Mouse (Mus musculus): ENCODE data around the gene Naxd. TPM values are rescaled to one million over a fixed set of nuclear protein-coding genes. Genes with fewer than 3 reads are reported as not detected.
A peak's percentile ranks its signal among the peaks of the same experiment; 100 is the strongest.

Naxd gene
- polyA plus RNA-seq, 1 experiment from 2014 or later, result 52.1 TPM

DNA sequence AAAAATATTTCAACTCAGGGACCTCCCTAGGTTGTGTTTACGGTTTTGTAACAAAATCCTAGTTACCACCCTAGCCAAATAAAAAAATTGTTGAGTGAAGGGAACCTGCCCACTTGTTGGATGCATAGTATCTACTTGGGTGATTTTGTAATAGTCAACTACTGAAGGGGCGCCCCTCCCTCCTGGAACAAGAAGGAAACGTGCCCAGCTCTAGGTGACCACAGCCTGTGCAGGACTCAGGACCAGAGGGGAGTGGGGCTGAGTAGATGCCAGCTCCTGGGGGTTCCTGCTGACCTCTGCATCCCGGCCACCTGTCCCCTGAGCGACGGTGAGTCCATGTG, 20.7 kb downstream of the Naxd start:
- Histone ChIP-seq H3K27me3 (replicated peaks) (no peaks in the 10 kb centered on the region), H3K4me3 (no peak overlapping the region), H3K9ac (no peak overlapping the region), H3K36me3 (peaks cover 92% of the 10 kb centered on the region), H3K27ac (no peak overlapping the region), H3K4me2 (no peak overlapping the region), H3K9me3 (replicated peaks) (no peaks in the 10 kb centered on the region), H3K4me1 (peaks cover 25% of the 10 kb centered on the region)
- 83% methylated on average over 6 of the region's 6 CpGs for WGBS (ENCODE audit: insufficient replicate concordance)
- no peak for ATAC-seq

- no peaks in the 10 kb centered on the region for H3K27me3 ChIP-seq (replicated peaks)
- H3K4me3 ChIP-seq, result no peak overlapping the region
- peaks cover 19% of the 10 kb centered on the region for H3K4me1 ChIP-seq
- WGBS (ENCODE audit: insufficient replicate concordance), result 85% methylated on average over 11 of the region's 11 CpGs
- H3K4me2 ChIP-seq, result no peak overlapping the region
- H3K9me3 ChIP-seq (replicated peaks), result no peaks in the 10 kb centered on the region
- no peak overlapping the region for H3K27ac ChIP-seq
- peaks cover 91% of the 10 kb centered on the region for H3K36me3 ChIP-seq
- ATAC-seq, result no peak
- no peak overlapping the region for H3K9ac ChIP-seq
Measured at GRCm38 (mm10) chr8:11518676-11519075, 21.4 kb downstream of the Naxd start.

DNA sequence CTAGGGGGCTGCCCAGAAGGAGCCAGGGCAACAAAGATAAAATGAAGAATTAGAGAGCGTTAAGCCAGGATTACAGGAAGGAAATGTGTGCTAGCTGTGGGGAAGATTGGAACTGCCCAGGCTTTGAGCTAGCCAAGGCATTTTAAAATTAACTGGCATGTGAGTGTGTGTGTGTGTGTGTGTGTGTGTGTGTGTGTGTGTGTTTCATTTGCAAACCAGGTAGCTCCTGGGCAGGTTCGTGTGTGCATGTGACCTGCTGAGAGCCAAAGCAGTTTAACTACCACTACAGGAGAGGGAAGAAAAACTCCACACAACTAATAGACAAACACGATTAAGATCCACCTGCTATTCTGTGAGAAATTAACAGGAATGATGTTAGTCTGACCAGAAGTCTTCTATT, 26.0 kb downstream of the Naxd start:
- ATAC-seq, result no peak

DNA sequence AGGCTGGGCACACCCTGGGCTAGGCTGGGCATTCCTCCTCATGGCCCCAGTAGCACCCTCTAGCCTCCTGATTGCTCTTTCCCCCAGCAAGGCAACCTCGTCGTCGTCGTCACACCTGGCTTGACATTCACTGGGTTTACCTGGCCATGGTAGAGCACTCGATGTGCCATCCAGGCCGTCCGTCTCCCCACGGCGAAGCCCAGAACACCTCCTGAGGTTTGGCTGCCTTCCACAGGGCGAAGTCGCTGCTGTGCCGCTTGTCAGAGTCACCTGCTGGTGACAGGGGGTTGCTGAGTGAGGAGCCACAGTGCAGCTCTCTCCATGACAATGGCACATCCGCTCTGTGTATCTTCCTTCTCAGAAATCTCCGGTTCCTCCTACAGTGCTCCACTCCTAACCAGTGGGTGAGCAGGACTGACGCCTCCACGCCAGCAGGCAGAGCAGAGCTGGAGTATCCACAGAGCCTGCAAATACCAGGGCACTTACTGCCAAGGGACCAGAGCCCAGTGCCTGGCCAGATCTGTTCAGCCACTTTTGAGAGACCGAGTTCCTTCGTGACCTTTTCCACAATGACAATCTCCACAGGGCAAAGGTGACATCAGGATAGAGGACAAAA, 33.0 kb downstream of the Naxd start:
- no peak overlapping the region for H3K9ac ChIP-seq
- peaks cover 4% of the 10 kb centered on the region; the same call in 1 of the 2 replicates for H3K4me1 ChIP-seq
- H3K27ac ChIP-seq, result no peak overlapping the region
- H3K36me3 ChIP-seq, result peaks cover 81% of the 10 kb centered on the region
- 86% methylated on average over 18 of the region's 18 CpGs for WGBS (ENCODE audit: insufficient replicate concordance)
- H3K27me3 ChIP-seq (replicated peaks), result no peaks in the 10 kb centered on the region
- no peaks in the 10 kb centered on the region for H3K9me3 ChIP-seq (replicated peaks)
- no peak overlapping the region for H3K4me3 ChIP-seq
- peak; percentile 51; the same call in 1 of the 2 replicates for ATAC-seq
- H3K4me2 ChIP-seq, result no peak overlapping the region

More for the DNA sequence above, 26.0 kb downstream of the Naxd start:
- Histone ChIP-seq H3K4me1 (no peaks in the 10 kb centered on the region), H3K27me3 (replicated peaks) (no peaks in the 10 kb centered on the region), H3K36me3 (peaks cover 80% of the 10 kb centered on the region), H3K9ac (no peak overlapping the region), H3K4me3 (no peak overlapping the region), H3K27ac (no peak overlapping the region), H3K9me3 (replicated peaks) (no peaks in the 10 kb centered on the region), H3K4me2 (no peak overlapping the region)
- WGBS (ENCODE audit: insufficient replicate concordance), result 67% methylated on average over 3 of the region's 3 CpGs

GRCm38 (mm10) chr8:11530849-11531248, 33.5 kb downstream of the Naxd start:
- Histone ChIP-seq H3K27me3 (replicated peaks) (no peaks in the 10 kb centered on the region), H3K4me2 (no peak overlapping the region), H3K4me3 (no peak overlapping the region), H3K4me1 (peaks cover 4% of the 10 kb centered on the region; the same call in 1 of the 2 replicates), H3K9me3 (replicated peaks) (no peaks in the 10 kb centered on the region), H3K36me3 (peaks cover 83% of the 10 kb centered on the region), H3K27ac (no peak overlapping the region), H3K9ac (no peak overlapping the region)
- 75% methylated on average over 4 of the region's 4 CpGs for WGBS (ENCODE audit: insufficient replicate concordance)
- peak; percentile 71 for ATAC-seq

DNA sequence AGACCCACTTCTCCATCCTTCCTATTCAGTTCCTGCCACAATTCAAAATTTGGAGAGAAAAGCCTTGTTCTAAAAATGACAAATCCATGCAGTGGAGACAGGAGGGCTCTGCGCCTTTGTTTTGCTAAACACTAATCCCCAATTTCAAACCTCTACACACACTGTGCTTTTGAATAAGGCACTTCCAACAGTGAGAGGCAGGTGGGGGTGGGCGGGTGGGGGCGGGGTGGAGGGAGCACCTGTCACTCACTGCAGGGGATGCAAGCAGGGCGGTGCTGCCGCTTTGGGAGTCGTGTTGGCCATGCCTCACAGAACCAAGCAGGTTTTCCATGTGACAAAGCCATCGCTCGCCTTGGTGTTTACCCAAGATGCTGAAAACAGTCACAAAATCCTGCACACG, 37.2 kb downstream of the Naxd start:
- Histone ChIP-seq H3K9me3 (replicated peaks) (no peaks in the 10 kb centered on the region), H3K4me1 (peaks cover 4% of the 10 kb centered on the region; the same call in 1 of the 2 replicates), H3K4me2 (no peak overlapping the region), H3K27ac (no peak overlapping the region), H3K4me3 (no peak overlapping the region), H3K27me3 (replicated peaks) (no peaks in the 10 kb centered on the region), H3K9ac (no peak overlapping the region), H3K36me3 (peaks cover 90% of the 10 kb centered on the region)
- 68% methylated on average over 9 of the region's 9 CpGs for WGBS (ENCODE audit: insufficient replicate concordance)
- ATAC-seq, result no peak

GRCm38 (mm10) chr8:11539049-11539448, 41.7 kb downstream of the Naxd start:
- no peak overlapping the region for H3K9ac ChIP-seq
- H3K4me1 ChIP-seq, result no peaks in the 10 kb centered on the region
- H3K4me2 ChIP-seq, result no peak overlapping the region
- no peak overlapping the region for H3K27ac ChIP-seq
- no peaks in the 10 kb centered on the region for H3K27me3 ChIP-seq (replicated peaks)
- ATAC-seq, result no peak
- no peaks in the 10 kb centered on the region for H3K9me3 ChIP-seq (replicated peaks)
- 82% methylated on average over 4 of the region's 4 CpGs for WGBS (ENCODE audit: insufficient replicate concordance)
- H3K36me3 ChIP-seq, result peaks cover 95% of the 10 kb centered on the region
- no peak overlapping the region for H3K4me3 ChIP-seq

- H3K4me2 ChIP-seq, result no peak overlapping the region
- no peaks in the 10 kb centered on the region for H3K9me3 ChIP-seq (replicated peaks)
- H3K36me3 ChIP-seq, result peaks cover 92% of the 10 kb centered on the region
- H3K4me1 ChIP-seq, result no peaks in the 10 kb centered on the region
- WGBS (ENCODE audit: insufficient replicate concordance), result 82% methylated on average over 8 of the region's 8 CpGs
- no peak overlapping the region for H3K27ac ChIP-seq
- ATAC-seq, result no peak
- no peak overlapping the region for H3K9ac ChIP-seq
- no peaks in the 10 kb centered on the region for H3K27me3 ChIP-seq (replicated peaks)
- no peak overlapping the region for H3K4me3 ChIP-seq
Measured at GRCm38 (mm10) chr8:11540182-11540581, 42.9 kb downstream of the Naxd start.

GRCm38 (mm10) chr8:11542031-11542430, 44.7 kb downstream of the Naxd start:
- ATAC-seq, result no peak
- no peak overlapping the region for H3K4me2 ChIP-seq

GRCm38 (mm10) chr8:11542866-11543265, 45.6 kb downstream of the Naxd start:
- no peak overlapping the region for H3K4me2 ChIP-seq
- ATAC-seq, result no peak
- H3K9me3 ChIP-seq (replicated peaks), result no peaks in the 10 kb centered on the region
- H3K4me3 ChIP-seq, result no peak overlapping the region
- H3K9ac ChIP-seq, result no peak overlapping the region
- no peaks in the 10 kb centered on the region for H3K27me3 ChIP-seq (replicated peaks)
- WGBS (ENCODE audit: insufficient replicate concordance), result 78% methylated on average over 4 of the region's 4 CpGs
- H3K4me1 ChIP-seq, result 0 out of 2 replicates have a peak, but pooled peaks cover 7% of the 10 kb centered on the region
- H3K27ac ChIP-seq, result no peak overlapping the region
- H3K36me3 ChIP-seq, result peaks cover 88% of the 10 kb centered on the region

More at GRCm38 (mm10) chr8:11542031-11542430, 44.7 kb downstream of the Naxd start:
- 0 out of 2 replicates have a peak, but pooled peaks cover 3% of the 10 kb centered on the region for H3K4me1 ChIP-seq
- H3K27ac ChIP-seq, result no peak overlapping the region
- peaks cover 90% of the 10 kb centered on the region for H3K36me3 ChIP-seq
- WGBS (ENCODE audit: insufficient replicate concordance), result 82% methylated on average over 12 of the region's 12 CpGs
- H3K9me3 ChIP-seq (replicated peaks), result no peaks in the 10 kb centered on the region
- no peak overlapping the region for H3K4me3 ChIP-seq
- H3K27me3 ChIP-seq (replicated peaks), result no peaks in the 10 kb centered on the region
- H3K9ac ChIP-seq, result no peak overlapping the region

DNA sequence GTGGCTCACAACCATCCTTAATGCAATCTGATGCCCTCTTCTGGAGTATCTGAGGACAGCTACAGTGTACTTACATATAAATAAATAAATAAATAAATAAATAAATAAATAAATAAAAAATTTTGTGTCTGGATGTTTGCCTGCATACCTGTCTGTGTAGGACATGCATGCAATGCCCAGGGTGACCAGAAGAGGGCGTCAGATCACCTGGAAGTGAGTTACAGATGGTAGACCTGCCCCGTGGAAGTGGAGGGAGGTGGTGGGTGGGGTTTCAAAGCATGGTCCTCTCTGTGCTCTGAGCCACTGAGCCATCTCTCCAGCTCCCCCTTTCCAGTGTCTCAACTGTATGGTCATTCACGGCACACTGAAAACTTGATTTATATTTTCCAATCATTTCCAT, 47.1 kb downstream of the Naxd start:
- H3K4me2 ChIP-seq, result no peak overlapping the region
- H3K4me3 ChIP-seq, result no peak overlapping the region
- 37% methylated on average over 3 of the region's 3 CpGs for WGBS (ENCODE audit: insufficient replicate concordance)
- H3K9ac ChIP-seq, result no peak overlapping the region
- no peak for ATAC-seq
- peaks cover 16% of the 10 kb centered on the region for H3K4me1 ChIP-seq
- H3K27me3 ChIP-seq (replicated peaks), result no peaks in the 10 kb centered on the region
- no peaks in the 10 kb centered on the region for H3K9me3 ChIP-seq (replicated peaks)
- peaks cover 78% of the 10 kb centered on the region for H3K36me3 ChIP-seq
- H3K27ac ChIP-seq, result no peak overlapping the region

- H3K4me2 ChIP-seq, result no peak overlapping the region
Measured at GRCm38 (mm10) chr8:11547063-11547462, 49.8 kb downstream of the Naxd start.

DNA sequence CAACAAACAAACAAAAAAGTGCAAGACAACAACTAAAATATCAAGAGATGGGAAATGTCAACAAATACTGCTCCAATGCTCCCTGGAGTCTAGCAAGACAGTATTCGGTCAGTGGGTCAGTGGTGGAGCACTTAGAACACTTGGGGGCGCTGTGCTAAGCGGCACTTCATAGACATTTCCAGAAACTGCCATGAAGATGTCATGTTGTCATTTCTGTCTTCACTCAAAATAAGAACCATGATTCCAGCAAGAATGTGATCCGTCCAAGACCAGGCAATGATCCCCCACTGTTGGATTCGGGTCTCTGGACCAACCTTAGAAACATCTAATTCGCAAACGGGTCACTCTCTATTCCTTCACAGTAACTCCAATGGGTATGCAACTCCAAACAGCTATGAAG, 52.4 kb downstream of the Naxd start:
- ATAC-seq, result no peak
- H3K9me3 ChIP-seq (replicated peaks), result no peaks in the 10 kb centered on the region
- no peaks in the 10 kb centered on the region for H3K27me3 ChIP-seq (replicated peaks)
- H3K36me3 ChIP-seq, result peaks cover 31% of the 10 kb centered on the region
- WGBS (ENCODE audit: insufficient replicate concordance), result 8% methylated on average over 7 of the region's 7 CpGs
- peak overlapping the region; percentile 89 for H3K27ac ChIP-seq
- peak overlapping the region; percentile 81 for H3K4me3 ChIP-seq
- H3K4me1 ChIP-seq, result peaks cover 48% of the 10 kb centered on the region
- peak overlapping the region; percentile 86 for H3K4me2 ChIP-seq
- H3K9ac ChIP-seq, result peak overlapping the region; percentile 80

More at GRCm38 (mm10) chr8:11547063-11547462, 49.8 kb downstream of the Naxd start:
- Histone ChIP-seq H3K4me1 (peaks cover 33% of the 10 kb centered on the region), H3K9me3 (replicated peaks) (no peaks in the 10 kb centered on the region), H3K27ac (no peak overlapping the region), H3K36me3 (peaks cover 51% of the 10 kb centered on the region), H3K9ac (no peak overlapping the region), H3K27me3 (replicated peaks) (no peaks in the 10 kb centered on the region), H3K4me3 (no peak overlapping the region)
- ATAC-seq, result no peak
- WGBS (ENCODE audit: insufficient replicate concordance), result 54% methylated on average over 6 of the region's 6 CpGs

Measured in liver, embryonic 12.5 days (tissue).